Mouse (Mus musculus): ENCODE measurements around the gene Fv1.

- TF ChIP-seq CTCF (conservative IDR thresholded peaks at IDR 0.05; ENCODE audit: low read length) (no peak), POU5F1 (IDR thresholded peaks at IDR 0.05; ENCODE audit: borderline replicate concordance, low read length) (no peak)
Measured at GRCm38 (mm10) chr4:147875852-147876575, 7.2 kb downstream of the Fv1 start.
